Mouse (Mus musculus): ENCODE results near the gene Sox5.

Sox5 gene

DNA sequence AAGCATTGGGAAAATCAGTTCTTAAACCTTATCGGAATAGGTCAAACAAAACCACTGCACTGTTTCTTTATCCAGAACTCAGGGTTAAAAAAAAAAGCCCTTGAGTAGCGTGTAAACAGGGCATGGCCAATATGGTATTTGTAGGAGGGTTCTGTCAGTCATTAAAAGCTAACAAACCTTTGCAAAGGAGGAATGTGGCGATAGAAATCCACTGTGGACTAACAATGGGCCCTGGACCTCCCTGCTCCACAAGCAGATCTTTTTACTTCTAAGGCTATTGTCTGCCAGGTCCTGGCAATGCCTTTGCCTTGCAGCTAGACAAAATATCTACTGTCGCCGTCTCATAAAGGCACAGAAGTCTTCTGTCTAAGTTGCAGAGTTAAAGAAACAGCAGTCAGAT lies 738.8 kb downstream of the Sox5 start:
- DNase-seq (ENCODE audit: low spot score in 2 of 2), result no peak

DNA sequence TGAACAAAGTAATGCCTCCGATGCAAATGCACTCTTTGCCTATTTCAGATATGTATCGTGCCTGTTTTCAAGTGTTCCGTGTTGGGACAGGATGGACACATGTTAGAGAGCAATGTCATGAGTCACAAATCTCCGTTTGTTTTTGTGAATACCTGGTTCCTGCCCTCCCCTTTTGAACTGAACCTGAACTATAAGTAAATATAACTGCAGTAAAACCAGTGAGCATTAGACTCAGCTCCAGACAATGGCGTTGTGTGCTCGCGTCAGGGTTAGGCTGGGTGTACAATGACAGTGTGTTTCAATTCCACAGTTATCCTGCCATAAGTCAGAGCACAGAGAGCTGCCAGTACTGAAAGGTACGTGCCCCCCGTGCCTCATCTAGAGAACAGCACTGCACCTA lies 739.8 kb downstream of the Sox5 start:
- DNase-seq (ENCODE audit: low spot score in 2 of 2), result peak in 1 of 2 experiments; percentile 9

DNA sequence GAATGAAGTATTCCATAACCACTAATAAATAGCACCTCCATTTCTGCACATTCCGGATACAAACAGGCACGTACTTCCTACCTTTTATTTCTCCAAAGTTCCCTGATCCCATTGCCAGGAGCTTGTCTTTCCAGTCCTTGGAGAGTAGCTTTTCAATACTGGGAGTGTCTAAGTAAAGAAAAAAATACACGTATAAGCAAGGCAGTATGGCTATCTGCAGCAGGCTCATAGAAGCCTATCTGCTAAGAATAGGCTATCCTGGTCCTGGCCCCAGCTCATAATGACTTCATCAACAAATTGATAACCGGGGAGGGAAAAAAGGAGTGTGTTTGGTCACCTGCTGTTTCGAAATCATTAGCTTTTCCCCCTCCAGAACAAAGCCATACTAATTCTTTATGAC lies 740.6 kb downstream of the Sox5 start:
- no peak for DNase-seq (ENCODE audit: low spot score in 2 of 2)

DNA sequence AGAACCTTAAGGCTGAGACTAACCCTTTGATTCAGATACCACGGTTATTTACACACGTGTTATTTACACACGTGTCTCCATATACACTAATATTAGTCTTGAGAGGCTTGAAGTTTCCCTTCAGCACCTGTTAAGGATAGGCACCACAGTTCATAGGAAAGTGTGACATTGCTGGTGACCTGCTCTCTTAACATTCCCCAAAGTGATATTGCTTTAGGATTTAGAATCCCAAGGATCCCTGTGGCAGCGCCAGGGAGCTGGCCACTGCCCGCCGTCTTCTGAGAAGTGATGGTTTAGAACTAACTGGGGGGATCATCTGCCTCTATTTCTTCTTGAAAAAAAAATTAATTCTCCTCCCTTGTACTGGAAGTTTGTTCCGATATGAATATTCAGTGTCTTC lies 741.4 kb downstream of the Sox5 start:
- no peak for DNase-seq (ENCODE audit: low spot score in 2 of 2)

DNA sequence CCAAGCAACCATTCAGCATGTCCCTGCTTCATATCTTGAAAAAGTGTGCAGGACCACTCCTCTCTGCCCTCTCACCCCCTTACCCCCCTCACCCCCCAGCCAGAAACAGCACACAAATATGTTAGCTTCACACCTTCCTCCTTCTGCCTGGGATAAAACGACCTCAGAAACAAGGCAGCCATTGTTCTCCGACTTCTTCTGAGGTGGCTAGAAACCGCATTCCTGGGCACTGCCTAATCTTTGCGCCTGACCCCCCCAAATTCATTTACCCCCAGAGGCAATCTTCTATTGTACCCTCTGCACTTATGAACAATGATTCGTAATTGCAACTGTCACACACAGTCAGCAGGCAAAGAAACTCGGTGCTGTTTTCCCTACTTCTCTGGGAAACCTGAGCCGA lies 742.6 kb downstream of the Sox5 start:
- no peak for DNase-seq (ENCODE audit: low spot score in 2 of 2)

DNA sequence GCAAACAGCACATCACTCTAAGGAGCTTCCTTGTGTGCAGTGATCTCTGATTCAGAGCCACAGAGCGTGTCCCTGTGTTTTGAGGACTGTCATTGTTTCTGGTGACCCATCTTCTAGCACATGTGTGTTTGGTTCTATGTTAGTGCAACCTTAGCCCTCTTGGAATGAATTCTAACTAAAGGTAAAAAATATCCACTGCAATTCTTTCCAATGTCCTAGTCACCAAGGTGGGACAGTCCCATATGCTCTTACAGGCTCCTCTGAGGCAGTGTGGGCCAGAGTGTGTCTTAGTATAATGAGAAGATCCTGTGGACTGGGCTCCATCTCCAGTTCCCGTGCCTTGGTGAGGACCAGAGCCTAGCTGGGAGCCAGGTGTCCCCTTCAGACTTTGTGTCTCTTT lies 748.6 kb downstream of the Sox5 start:
- no peak for DNase-seq (ENCODE audit: low spot score in 2 of 2)

DNA sequence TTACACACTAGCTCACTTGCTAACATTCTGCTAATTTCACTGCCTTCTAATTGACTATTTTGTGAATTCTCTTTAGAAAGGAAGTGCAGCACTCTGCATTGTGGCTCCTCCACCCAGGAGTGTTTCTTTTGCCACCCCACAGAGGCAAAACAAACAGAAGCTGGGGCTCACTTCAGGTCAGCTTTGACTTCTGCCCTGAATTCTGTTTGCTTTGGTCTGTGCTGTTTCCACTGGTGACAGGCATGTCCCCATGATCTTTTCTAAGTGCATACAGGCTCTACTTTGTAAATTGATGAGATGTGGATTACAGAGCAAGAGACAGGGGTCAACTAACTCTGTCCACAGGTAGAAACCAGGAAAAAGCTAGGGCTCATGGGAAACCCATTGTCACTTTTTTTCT lies 764.8 kb downstream of the Sox5 start:
- DNase-seq (ENCODE audit: low spot score in 2 of 2), result no peak

DNA sequence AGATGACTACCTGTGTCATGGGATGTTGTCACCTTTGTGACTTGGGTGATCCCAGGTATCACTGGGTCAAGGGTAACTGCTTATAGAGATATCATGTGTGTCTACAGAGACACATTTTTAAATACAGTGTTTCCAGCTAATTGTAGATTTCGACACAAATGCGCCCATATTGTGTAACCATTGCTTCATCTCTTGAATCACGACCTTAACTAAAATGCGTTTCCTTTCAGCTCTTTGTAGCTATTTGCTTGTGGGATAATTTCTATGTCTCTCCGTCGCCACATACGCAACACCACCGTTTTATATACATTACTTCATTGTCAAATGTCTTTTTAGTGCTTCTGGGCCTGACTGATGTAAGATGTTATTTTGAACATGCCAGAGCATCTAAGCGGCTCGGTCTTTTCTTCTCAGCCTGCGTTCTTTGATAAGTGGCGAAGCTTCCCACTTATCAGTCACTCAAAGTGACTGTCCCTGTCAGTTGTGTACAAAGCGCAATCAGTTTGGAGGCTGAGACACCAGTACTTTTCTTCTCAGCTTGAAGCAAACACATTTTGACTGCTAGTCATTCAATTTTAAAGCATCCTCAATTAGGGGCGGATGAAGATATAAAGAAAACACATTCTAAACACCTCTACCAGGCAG lies 769.8 kb downstream of the Sox5 start:
- DNase-seq (ENCODE audit: low spot score in 2 of 2), result no peak

DNA sequence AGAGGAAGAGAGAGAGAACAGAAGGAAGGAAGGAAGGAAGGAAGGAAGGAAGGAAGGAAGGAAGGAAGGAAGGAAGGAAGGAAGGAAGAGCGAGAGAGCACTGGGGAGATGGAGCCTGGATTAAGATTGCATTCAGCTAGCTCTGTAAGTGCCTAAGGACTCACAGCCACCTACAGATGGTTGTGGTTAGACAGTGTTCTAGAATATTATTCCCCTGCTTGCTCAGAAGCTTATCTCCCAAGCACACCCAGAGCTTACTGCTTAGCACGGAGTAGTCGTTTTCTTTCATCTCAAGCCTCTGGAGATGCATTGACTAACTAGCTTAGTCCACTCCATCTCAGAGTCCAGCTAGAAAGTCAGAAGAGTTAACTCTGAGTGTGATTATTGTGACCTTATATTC lies 770.8 kb downstream of the Sox5 start:
- DNase-seq (ENCODE audit: low spot score in 2 of 2), result no peak

DNA sequence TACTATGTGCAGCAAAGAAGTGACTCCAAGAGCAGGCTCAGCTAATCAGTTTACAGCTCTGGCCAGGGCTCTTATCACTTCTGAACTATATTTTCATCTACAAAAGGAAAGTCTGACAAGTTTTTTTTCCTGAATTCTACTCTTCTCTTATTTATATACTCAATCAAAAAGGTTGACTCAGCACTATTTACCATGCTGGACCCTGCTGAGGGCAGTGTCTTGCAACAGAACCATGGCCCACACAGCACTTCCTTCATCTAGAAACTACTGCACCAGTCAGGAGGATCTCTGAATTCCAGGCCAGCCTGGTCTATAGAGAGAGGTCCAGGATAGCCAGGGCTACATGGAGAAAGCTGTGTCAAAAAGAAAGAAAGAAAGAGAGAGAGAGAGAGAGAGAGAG lies 771.5 kb downstream of the Sox5 start:
- no peak for DNase-seq (ENCODE audit: low spot score in 2 of 2)

DNA sequence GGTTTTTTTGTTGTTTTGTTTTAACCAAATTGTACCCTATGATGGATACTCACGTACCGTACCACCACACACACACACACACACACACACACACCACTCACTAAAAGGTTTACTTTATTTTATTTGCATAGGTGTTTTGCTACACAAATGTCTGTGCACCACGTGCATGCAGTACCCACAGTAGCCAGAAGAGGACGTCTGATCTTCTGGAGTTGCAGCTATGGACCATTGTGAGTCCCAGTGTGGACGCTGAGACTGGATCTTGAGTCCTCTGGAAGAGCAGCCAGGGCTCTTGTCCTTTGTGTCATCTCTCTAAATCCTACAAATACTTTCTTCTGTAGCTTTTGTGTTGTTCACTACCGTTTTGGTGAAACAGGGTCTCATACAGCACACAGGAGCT lies 776.6 kb downstream of the Sox5 start:
- DNase-seq (ENCODE audit: low spot score in 2 of 2), result no peak

DNA sequence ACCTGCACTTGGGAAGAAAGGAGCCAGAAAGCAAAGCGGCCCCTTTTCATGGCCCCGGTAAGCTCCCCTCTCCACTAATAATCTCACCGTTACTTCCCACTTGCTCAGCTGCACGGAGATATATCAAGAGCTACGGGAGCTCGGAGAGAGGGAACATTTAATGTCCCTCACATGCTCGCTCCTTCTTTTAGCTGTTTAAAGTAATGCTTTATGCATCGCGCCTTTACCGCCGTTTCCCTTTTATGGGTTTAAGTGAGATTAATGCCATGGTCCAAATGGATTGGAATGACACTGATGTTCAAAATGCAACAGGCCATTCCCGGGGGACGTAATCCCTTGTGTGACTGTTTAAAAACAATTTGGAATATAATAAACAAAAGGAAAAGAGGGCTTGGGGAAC lies 783.6 kb downstream of the Sox5 start:
- DNase-seq (ENCODE audit: low spot score in 2 of 2), result no peak

DNA sequence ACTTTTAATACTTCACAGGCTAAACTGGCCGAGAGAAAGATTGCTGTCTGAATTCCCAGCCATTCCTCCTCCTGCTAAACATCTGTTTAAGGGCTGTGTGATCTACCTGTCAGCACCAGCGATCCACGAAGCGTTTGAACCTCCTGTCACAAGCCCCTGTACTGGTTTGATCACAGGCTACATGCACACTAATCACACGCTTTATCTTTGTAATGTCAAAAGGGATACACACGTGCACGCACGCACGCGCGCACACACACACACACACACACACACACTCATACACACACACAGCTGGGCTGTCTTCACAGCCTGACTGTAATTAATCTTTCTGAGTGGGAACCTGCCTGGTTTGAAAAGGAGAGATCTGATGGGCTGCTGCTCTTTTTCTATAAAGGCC lies 784.2 kb downstream of the Sox5 start:
- no peak for DNase-seq (ENCODE audit: low spot score in 2 of 2)

DNA sequence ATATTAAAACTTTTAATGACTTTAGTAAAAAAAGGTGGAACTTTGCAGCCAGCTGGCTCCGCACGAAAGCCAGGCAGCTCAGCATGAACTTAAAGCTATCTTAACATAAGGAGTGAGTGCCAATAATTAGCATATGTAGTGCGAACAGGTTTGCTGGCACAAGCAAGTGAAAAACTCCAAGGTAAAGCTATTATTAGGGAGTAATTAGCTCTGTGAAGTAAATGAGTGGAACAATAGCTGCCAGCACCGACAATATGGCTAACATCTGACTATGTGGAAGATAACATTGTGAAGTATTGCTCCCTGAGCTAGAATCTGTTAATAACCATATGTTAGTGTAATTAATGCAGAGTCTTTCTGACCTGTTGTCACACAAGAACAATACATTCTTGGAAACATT lies 786.7 kb downstream of the Sox5 start:
- no peak for DNase-seq (ENCODE audit: low spot score in 2 of 2)

DNA sequence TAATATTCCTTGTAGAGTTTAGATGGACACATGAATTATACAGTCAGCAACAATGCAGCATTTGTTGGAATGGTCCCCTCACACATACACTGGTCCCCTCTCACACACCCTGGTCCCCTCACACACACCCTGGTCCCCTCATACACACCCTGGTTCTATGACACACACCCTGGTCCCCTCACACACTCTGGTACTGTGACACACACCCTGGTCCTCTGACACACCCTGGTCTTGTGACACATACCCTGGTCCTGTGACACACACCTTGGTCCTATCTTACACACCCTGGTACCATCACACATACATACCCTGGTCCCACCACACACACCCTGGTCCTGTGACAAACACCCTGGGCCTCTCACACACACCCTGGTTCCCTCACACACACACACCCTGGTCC lies 794.2 kb downstream of the Sox5 start:
- DNase-seq (ENCODE audit: low spot score in 2 of 2), result no peak

DNA sequence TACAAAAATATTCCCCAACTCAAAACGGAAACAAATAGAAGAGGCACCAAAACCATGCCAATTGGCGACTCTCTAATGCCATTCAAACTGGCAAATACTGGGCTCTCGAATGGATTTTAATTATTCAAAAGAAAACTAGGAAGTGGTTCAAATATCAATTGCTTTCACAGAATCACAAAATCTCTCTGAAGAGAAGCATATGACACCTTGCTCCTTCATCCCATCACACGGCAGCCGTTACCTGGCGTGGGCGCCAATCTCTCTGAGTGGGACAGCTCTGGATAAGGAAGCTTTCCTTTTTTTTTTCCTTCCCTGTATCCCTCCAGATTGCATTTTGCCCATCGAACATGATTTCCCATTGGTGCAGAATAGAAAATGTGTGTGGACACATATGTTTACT lies 801.6 kb downstream of the Sox5 start:
- DNase-seq (ENCODE audit: low spot score in 2 of 2), result no peak

DNA sequence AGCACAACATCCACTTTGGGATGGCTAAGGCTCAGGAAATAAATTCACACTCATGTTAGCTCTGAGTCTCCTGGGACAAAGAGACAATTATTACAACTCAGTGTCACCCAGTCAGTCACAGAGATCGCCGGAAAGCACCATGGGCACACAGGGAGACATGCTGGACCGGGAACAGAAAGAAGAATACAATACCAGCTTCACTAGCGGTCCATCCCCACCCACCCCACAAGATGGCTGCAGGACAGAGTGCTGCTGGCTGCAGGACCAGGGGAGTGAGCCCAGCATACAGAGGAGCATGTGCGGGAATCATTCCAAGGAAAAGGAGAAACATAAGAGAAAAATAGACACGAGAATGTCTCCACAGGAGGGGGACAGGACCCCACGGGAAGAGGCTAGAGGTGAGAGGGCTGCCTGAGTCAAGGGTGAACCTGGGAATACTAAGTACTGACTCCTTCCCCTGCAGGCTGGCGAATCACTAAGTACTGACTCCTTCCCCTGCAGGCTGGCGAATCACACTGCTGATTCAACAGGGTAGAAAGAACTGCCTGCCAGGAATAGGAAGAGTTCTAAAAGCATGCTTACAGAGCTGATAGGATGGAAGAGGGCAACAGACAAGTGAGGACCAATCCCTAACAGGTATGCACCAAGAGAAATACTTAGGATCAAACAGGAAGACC lies 813.9 kb downstream of the Sox5 start:
- DNase-seq (ENCODE audit: low spot score in 2 of 2), result no peak

DNA sequence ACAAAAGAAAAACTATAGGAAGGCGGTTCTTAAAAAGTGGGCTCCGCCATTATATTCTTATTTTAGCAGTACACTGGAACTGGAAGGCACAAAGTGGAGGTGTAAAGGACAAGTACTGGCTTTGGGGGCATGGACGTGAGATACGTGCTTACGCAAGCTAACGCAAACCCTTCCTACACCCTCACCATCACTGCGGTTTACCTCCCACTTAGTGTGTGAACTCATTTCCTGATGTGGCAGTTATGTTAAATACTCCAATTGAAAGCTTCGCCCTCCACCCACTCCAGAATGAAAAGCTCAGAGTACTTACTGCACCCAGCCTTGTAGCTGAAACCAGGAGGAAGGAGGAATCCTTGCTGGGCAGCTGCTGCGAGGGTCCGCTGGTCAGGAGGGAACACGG lies 821.3 kb downstream of the Sox5 start:
- DNase-seq (ENCODE audit: low spot score in 2 of 2), result no peak

DNA sequence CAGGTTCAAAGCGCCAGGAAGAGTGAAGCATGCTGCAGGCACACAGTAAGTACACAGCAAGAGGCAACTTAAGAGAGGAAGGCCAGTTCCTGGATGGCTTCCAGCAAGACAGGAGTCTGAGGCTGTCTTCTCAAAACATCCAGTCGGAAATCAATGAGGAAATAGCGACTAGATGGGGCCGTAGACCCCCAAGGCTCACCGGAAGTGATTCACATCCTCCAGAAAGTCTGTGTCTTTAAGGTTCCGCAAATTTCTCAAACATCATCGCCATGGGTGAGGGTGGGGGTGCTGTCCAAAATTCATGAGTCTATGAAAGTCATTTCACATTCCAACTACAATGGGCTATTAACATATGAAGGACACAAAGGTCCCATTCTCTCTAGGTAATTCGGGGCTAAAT lies 821.7 kb downstream of the Sox5 start:
- no peak for DNase-seq (ENCODE audit: low spot score in 2 of 2)

DNA sequence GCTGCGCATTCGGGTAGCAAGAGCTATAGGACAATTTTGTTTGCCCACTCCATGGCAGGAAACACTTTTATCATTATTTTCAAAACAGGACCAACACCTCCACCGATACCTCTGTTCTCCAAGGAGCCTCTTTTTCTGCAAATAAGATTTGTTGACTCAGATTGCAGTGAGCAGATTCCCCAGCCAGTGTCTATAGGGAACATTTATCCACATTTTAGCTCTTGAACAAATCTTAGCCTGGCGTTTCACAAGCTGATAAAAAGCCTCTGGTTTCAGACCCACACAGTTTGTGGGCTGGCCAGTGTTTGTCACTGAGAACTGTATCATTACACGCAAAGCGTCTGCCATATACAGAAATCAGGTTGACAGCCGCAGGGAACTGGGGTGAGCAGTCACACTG lies 823.4 kb downstream of the Sox5 start:
- no peak for DNase-seq (ENCODE audit: low spot score in 2 of 2)

DNA sequence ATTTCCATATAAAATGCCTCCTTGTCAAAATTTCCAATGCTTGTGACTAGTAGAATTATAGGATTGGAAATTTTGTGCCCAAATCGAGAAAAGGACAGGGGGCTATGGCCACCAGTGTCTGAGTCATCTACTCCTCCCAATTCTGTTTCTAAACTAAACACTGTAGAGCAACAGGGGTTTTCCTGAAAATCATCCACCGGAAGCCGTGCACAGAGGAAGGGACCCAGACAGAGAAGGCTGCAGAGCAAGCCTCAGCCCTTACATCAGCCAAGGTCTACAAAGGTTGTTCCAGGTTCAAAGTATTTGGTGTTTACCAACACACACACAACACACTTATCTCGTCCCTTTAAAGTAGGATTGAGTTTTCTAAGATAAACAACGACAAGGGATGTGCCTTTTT lies 824.7 kb downstream of the Sox5 start:
- no peak for DNase-seq (ENCODE audit: low spot score in 2 of 2)

DNA sequence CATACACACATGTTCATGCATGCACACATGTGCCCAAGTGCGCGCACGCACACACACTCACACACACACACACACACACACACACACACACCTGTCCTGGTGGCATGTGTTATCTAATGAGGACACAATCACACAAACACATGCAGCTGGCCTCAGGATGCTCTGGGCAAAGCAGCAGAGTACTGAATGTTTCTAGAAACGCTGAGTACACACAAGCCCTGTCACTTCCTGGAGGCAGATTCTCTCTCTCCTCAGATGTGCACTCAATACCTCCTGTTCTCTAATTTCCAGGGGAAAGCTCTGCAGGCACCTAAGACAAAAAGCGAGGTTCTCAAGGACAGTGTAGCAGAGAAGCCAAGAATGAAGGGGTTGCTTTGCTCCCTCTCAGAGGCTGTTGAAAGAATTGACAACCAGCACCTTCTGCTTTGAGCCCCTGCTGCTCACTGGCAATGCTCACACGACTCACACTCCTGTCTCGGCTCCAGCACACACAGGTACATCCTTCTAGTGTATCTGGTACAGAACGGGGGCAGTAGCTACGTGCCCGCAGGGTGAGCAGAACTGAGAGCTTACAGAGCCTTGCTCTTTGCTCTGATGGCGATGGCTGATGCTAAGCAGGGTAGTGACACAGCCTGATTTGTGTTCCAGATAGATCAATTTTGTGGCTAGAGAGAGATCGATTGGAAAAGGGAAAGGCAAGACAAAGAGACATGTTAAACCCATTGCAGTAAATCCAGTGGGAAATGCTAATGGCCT lies 833.0 kb downstream of the Sox5 start:
- DNase-seq (ENCODE audit: low spot score in 2 of 2), result no peak

DNA sequence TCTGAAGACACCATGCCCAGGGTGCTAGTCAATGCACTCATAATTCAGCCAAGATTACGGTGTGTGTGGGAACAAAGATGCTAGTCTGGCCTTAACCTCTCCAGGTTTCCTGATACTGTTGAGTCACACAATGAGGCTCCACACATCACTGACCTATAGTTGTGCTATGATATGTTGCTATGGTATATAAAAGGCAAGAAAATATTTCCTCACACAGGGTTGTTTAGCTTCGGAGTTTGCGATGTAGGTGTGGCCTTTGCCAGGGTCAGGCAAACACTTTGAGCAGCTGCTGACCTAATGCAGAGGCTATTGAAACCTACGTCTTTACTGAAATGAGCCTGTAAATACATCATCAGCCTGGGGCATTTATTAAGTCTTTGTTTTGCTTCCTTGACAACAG lies 833.7 kb downstream of the Sox5 start:
- DNase-seq (ENCODE audit: low spot score in 2 of 2), result no peak

Data from urinary bladder, postnatal 36 days (tissue).